Mouse (Mus musculus) midbrain, embryonic 15.5 days (tissue): Measurements from ENCODE around the gene Proser2. TPM values are rescaled to one million over a fixed set of nuclear protein-coding genes. Genes with fewer than 3 reads are reported as not detected.

ENCODE experiments used
- ATAC-seq: fragments of 200-750 bp; cut with Nextera tagmentation; replicated peaks from 2 replicates; pipeline ENCODE4 v1.8.0; 2017; ENCODE audit warnings: moderate TSS enrichment
- H3K27ac ChIP-seq: fragments of 300-500 bp; sonication (generic); 2 replicates; pipeline ENCODE4 v1.5.1; 2015; ENCODE audit warnings: mild to moderate bottlenecking, inconsistent platforms
- H3K27me3 ChIP-seq: fragments of 300-500 bp; sonication (generic); replicated peaks from 2 replicates; pipeline ENCODE4 v1.6.1; 2015; ENCODE audit warnings: inconsistent platforms
- H3K36me3 ChIP-seq: fragments of 300-500 bp; sonication (generic); replicated peaks from 2 replicates; pipeline ENCODE4 v1.6.1; 2015; ENCODE audit warnings: inconsistent platforms
- H3K4me1 ChIP-seq: fragments of 300-500 bp; sonication (generic); 2 replicates; pipeline ENCODE4 v1.6.1; 2015; ENCODE audit warnings: inconsistent platforms
- H3K4me2 ChIP-seq: fragments of 300-500 bp; sonication (generic); 2 replicates; pipeline ENCODE4 v1.6.1; 2015; ENCODE audit warnings: inconsistent platforms, mild to moderate bottlenecking, moderate library complexity
- H3K4me3 ChIP-seq: fragments of 300-500 bp; sonication (generic); 2 replicates; pipeline ENCODE4 v1.5.1; 2015; ENCODE audit warnings: mild to moderate bottlenecking, inconsistent platforms
- H3K9ac ChIP-seq: fragments of 300-500 bp; sonication (generic); 2 replicates; pipeline ENCODE4 v1.6.1; 2015; ENCODE audit warnings: mild to moderate bottlenecking, inconsistent platforms
- H3K9me3 ChIP-seq: fragments of 300-500 bp; sonication (generic); 2 replicates; pipeline ENCODE4 v1.6.1; 2016; ENCODE audit warnings: inconsistent platforms
- WGBS: fragments of 180-500 bp; shearing (Covaris S2); methylation state at CpG from one replicate; pipeline ENCODE4 v1.1.7; 2015; ENCODE audit warnings: mixed read lengths; 5-methylcytosine and 5-hydroxymethylcytosine counted together
- polyA plus RNA-seq: library from polyadenylated mRNA; unstranded; fragments of >200 nt; fragmentation: Nextera tagmentation; extraction: Ambion mirVana; gene quantifications from 2 replicates; pipeline ENCODE4 v1.2.1, GENCODE M21; 2015

The Proser2 gene
- polyA plus RNA-seq, 1 experiment from 2014 or later = 6.8 TPM

DNA sequence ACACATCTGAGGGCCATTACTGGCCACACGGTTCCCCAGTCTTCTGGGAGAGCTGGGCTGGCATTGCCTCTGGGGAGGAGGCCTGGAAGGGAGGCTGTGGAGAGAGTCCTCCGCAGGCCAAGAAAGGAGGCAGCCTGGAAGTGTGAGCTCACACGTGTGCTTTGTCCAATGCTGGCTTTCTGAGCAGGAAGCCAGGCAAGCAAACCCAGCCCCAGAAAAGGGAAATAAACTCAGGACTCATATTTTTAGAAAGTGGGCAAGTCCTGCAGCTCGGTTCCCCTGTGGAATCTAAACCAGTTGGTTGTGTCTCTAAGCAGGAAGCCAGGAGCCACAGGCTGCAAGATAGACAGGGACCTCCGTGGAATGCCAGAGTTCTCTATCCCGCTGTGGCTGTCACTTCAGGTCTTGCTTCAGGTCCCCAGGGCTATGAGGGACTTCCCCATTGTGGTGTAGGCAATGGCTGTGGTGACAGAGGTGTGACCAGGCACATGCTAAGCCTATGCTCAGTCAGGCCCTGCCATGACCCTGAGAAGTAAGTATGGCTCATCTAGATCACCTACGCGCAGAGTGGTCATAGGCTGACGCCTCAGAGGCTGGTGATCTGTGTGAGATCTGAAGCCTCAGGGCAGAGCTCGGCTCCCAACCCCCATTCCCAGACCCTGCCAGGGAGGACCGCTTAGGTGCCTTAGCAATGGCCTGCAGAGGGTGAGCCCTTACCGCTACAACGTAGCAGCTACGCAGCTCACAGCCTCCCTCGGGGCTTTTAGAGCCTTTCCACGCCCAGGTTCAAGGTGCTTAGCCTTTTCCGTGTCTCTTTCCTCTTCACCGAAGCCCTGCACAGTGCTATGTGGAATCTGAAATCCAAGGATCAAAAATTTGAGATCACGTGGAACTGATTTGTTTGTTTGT lies 44.1 kb downstream of the Proser2 start:
- no peaks in the 10 kb centered on the region for H3K27me3 ChIP-seq
- no peak overlapping the region for H3K9ac ChIP-seq
- H3K27ac ChIP-seq = no peak overlapping the region
- no peaks in the 10 kb centered on the region for H3K36me3 ChIP-seq
- no peak overlapping the region for H3K4me2 ChIP-seq
- H3K4me1 ChIP-seq = no peaks in the 10 kb centered on the region
- no peaks in the 10 kb centered on the region for H3K9me3 ChIP-seq
- no peak for ATAC-seq
- WGBS = 79% methylated on average over 19 of the region's 19 CpGs
- no peak overlapping the region for H3K4me3 ChIP-seq

DNA sequence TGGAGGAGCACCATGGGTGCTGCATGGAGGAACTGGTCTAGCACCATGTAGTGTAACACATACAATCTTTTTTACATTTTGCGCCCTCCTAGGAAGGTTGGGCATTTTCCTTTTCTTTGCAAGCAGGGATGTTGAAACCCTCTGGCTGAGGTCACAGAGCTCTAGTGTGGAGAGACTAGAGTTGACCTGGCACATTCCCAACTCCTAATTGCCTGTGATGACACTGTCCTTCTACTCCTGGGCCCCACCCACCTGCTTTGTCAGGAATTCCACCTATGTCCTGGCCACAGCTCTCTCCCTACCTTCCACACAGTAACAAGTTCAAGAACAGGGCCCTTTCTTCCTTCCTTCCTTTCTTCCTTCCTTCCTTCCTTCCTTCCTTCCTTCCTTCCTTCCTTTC lies 46.3 kb downstream of the Proser2 start:
- no peaks in the 10 kb centered on the region for H3K9me3 ChIP-seq
- ATAC-seq = no peak
- no peaks in the 10 kb centered on the region for H3K36me3 ChIP-seq
- 100% methylated on average over 1 of the region's 1 CpGs for WGBS
- no peak overlapping the region for H3K4me3 ChIP-seq
- no peak overlapping the region for H3K27ac ChIP-seq
- no peak overlapping the region for H3K4me2 ChIP-seq
- H3K27me3 ChIP-seq = no peaks in the 10 kb centered on the region
- H3K9ac ChIP-seq = no peak overlapping the region
- no peaks in the 10 kb centered on the region for H3K4me1 ChIP-seq

DNA sequence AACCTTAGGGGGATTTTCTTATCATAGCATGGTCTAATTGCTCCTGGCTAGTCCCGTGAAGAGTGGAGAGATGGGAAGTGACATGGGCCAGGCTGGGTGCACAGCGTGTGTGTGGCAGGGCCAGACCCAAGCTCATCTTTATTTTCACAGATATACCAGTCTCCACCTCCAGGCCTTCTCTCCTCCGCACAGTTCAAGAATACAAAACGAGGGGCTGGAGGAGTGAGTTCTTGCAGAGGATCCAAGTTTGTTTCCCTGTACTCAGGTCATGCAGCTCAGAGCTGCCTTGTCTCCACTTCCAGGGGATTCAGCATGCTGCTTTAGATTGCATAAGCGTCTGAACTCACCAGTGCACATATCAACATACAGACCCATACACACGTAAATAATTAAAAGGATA lies 47.4 kb downstream of the Proser2 start:
- Histone ChIP-seq H3K4me2 (no peak overlapping the region), H3K9ac (no peak overlapping the region), H3K4me1 (no peaks in the 10 kb centered on the region), H3K4me3 (no peak overlapping the region), H3K27ac (no peak overlapping the region), H3K36me3 (no peaks in the 10 kb centered on the region), H3K9me3 (no peaks in the 10 kb centered on the region), H3K27me3 (no peaks in the 10 kb centered on the region)
- no peak for ATAC-seq
- WGBS = 87% methylated on average over 6 of the region's 6 CpGs

DNA sequence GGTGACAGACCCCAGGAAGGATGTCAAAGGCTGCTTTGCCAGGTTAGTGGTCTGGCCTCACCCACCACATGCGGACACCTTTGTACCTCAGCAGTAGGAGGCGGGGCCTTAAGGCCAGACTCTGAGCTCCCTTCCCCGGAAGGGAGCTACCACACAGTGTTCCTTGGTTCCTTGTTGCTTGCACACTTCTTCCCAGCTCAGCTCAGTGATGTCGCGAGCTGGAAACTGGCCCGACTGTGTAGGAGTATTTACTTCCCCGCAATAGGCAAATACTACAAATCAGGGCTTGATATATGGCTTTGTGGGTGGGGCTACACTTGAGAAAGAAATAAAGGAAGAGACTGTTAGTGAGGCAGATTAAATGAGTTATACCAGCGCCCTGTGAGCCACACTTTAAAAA lies 48.9 kb downstream of the Proser2 start:
- no peaks in the 10 kb centered on the region for H3K27me3 ChIP-seq
- H3K4me1 ChIP-seq = no peaks in the 10 kb centered on the region
- WGBS = 66% methylated on average over 8 of the region's 8 CpGs
- no peaks in the 10 kb centered on the region for H3K36me3 ChIP-seq
- no peak overlapping the region for H3K27ac ChIP-seq
- H3K4me3 ChIP-seq = no peak overlapping the region
- no peak overlapping the region for H3K4me2 ChIP-seq
- H3K9ac ChIP-seq = no peak overlapping the region
- no peak for ATAC-seq
- H3K9me3 ChIP-seq = no peaks in the 10 kb centered on the region

DNA sequence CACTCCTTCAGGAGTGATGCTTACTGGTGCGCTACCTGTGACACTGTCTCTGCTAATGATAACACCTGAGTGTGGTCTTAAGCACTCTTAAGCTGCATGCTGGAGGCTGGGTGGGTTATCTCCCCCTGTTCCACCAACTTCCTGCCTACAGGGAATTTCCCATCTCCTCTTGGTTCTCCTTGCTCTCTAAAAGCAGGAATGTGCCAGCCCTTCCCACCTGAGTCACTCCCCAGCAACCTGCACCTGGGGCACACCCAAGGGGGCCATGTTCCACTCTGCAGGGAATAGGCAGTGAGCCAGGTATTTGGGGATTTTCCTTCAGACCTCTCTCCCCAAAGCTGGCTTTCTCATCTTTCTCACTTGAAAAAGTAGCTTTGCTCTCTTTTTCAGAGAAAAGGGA lies 50.0 kb downstream of the Proser2 start:
- H3K27me3 ChIP-seq = no peaks in the 10 kb centered on the region
- no peak overlapping the region for H3K4me3 ChIP-seq
- WGBS = 95% methylated on average over 1 of the region's 1 CpGs

DNA sequence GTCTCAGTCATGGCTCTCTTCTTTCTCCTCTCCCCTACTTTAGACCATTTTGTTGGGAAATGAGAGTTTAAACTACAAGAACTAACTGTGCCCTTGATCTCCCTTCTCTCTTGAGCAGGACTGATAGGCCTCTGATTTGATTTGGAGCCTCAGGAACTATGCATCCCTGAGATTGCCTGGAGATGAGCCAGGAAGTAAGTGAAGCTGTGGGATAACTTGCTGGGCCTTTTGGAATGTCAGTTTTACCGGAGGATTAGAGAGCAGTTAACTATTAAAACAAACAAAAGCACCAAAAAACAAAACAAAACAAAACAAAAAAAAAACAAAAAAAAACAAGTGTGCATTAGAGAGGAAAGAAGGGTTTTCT lies 54.5 kb downstream of the Proser2 start:
- Histone ChIP-seq H3K27me3 (no peaks in the 10 kb centered on the region), H3K9ac (no peak overlapping the region), H3K9me3 (no peaks in the 10 kb centered on the region), H3K4me2 (no peak overlapping the region), H3K27ac (no peak overlapping the region), H3K4me3 (no peak overlapping the region), H3K36me3 (no peaks in the 10 kb centered on the region), H3K4me1 (no peaks in the 10 kb centered on the region)
- no peak for ATAC-seq
- 52% methylated on average over 1 of the region's 1 CpGs for WGBS

More for the DNA sequence above, 50.0 kb downstream of the Proser2 start:
- no peak overlapping the region for H3K27ac ChIP-seq
- H3K9ac ChIP-seq = no peak overlapping the region
- H3K4me1 ChIP-seq = no peaks in the 10 kb centered on the region
- no peak for ATAC-seq
- no peaks in the 10 kb centered on the region for H3K9me3 ChIP-seq
- no peak overlapping the region for H3K4me2 ChIP-seq
- H3K36me3 ChIP-seq = no peaks in the 10 kb centered on the region

DNA sequence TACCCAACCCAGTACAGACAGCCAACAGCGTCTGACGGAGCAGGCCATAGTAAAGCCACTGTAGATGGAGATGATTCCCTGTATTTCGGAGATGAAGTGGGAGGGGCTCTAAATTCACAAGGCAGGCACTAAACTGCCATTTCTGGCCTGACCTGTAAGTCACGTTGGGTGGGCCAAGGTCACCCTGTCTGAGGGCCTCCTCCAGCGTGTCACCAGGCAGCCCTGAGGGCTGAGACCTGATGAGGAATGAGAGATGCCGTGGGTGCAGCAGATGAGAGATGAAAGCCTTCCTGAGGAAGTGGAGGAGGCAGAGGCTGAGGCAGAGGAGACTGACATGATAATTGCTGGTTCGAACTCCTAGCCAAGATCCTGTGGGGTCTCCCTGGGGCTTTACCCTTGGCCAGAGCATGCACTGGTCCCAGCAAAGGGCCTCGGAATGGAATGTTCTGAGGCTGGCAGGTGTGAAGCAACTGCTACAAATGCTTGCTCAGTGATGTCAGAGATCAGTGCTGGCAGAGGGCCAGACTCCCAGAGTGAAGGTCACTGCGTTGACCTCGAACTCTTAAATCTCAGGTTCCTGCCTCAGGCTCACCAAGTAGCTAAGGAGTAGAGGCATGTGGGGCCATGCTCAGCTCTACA lies 55.0 kb downstream of the Proser2 start:
- Histone ChIP-seq H3K9me3 (no peaks in the 10 kb centered on the region), H3K27me3 (no peaks in the 10 kb centered on the region), H3K36me3 (no peaks in the 10 kb centered on the region), H3K4me1 (no peaks in the 10 kb centered on the region), H3K4me2 (no peak overlapping the region), H3K27ac (no peak overlapping the region), H3K4me3 (no peak overlapping the region), H3K9ac (no peak overlapping the region)
- ATAC-seq = no peak
- 81% methylated on average over 10 of the region's 10 CpGs for WGBS

DNA sequence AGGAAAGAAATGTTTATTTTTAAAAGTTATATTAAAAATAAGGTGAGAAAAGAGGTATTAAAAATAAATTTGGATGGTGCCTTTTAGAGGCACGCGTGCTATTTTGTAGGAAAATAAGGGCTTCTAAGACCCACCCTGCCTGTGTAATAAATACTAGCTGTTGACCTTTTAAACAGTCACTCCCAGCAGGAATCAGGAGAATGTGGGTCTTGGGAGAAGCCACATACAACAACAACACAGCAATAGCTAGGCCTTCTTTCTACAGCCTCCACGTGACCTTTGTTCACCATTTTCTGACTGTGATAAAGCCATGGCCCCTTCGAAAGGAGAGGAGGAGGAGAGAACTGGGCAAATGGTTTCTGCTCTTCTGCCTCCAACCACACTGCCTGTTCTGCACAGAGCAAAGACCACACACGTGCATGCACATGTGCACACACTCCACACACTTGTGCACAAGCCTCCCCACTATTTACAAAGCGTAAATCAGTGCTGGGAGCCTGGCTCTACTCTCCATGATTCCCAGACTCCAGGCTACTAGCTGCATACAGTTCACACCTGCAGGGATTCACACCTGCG lies 57.2 kb downstream of the Proser2 start:
- Histone ChIP-seq H3K4me3 (no peak overlapping the region), H3K4me2 (no peak overlapping the region), H3K4me1 (no peaks in the 10 kb centered on the region), H3K9me3 (no peaks in the 10 kb centered on the region), H3K36me3 (no peaks in the 10 kb centered on the region), H3K9ac (no peak overlapping the region), H3K27me3 (no peaks in the 10 kb centered on the region), H3K27ac (no peak overlapping the region)
- WGBS = 88% methylated on average over 7 of the region's 7 CpGs
- no peak for ATAC-seq

DNA sequence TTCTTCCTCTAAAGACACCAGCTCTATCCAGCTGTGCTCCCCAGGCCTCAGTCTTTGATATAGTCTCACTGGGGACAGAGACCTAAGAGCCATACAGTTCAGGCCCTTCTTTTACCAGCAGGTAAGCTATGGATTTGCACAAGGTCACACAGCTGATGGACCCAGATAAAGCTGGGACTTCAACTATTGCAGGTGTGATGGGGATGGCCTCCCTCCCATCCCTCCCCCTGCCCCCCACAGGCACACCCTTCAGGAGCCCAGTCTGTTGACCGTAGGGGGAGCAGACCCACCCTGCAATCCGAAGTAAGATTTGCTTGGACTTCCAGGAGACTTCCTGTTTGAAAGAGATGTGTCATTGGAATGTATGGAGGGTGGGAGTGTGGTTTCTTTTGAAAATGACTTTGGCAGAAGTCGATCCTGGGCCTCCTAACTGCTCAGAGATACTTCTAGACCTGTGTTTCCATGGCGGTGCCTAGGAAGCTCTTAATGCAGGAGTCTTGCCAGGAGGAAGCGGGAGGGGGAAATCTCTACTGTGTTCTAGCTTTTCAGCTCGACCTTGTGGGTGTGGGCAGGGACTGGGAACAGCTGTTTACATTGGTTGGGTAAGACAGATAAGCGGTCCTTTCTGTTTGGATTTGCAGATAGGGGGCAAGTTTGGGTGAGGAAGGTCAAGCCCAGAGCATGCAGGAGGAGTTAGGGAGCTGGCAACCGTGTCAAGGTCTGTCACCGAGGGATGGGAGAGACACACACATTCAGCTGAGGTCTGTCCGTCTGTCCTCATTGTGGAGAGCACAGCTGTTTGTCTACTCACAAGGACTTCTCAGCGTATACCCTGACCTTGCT lies 58.2 kb downstream of the Proser2 start:
- 60% methylated on average over 11 of the region's 11 CpGs for WGBS
- Histone ChIP-seq H3K9me3 (no peaks in the 10 kb centered on the region), H3K27ac (no peak overlapping the region), H3K9ac (no peak overlapping the region), H3K36me3 (no peaks in the 10 kb centered on the region), H3K27me3 (no peaks in the 10 kb centered on the region), H3K4me3 (no peak overlapping the region), H3K4me2 (no peak overlapping the region), H3K4me1 (no peaks in the 10 kb centered on the region)
- no peak for ATAC-seq

DNA sequence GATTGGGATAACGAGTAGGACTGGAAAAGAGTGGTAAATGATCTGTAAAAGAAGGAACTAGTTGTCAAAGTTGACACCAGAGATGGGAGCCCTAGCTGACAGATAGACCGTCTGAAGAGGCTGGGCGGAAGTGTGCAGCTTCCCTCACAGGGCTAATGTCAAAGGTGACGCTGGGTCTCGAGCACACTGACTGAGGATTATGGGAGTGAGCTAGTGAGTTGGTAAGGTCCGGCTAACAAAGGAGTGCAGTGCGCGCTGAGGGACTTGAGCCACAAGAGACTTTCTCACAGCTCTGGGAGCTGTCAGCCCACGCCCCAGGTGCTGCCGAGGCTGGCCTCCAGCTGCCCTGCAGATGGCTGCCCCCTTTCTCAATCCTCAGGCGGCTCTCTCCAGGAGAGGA lies 59.1 kb downstream of the Proser2 start:
- 51% methylated on average over 11 of the region's 11 CpGs for WGBS
- no peak for ATAC-seq
- Histone ChIP-seq H3K9ac (no peak overlapping the region), H3K4me3 (no peak overlapping the region), H3K4me1 (no peaks in the 10 kb centered on the region), H3K27ac (no peak overlapping the region), H3K9me3 (no peaks in the 10 kb centered on the region), H3K36me3 (no peaks in the 10 kb centered on the region), H3K27me3 (no peaks in the 10 kb centered on the region), H3K4me2 (no peak overlapping the region)

DNA sequence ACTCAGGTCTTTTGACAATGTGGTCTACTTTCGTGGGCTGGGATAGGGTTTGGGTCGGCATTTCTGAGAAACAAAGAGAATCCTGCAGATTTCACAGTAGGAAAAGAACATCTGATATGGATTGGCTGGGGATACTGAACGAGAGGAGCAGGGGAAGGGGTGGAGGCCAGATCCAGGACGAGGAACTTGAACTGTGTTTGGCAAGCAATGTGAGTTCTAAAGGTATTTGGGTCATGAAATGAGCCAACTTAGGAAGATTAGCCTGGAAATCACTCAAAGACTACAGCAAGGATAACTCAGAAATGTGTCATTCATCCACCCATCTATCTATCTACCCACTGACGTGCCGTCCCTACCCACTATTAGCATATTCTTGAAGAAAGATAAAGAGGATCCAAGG lies 62.7 kb downstream of the Proser2 start:
- no peak for ATAC-seq
- Histone ChIP-seq H3K36me3 (no peaks in the 10 kb centered on the region), H3K9ac (no peak overlapping the region), H3K4me3 (no peak overlapping the region), H3K27ac (no peak overlapping the region), H3K27me3 (no peaks in the 10 kb centered on the region), H3K9me3 (no peaks in the 10 kb centered on the region), H3K4me2 (no peak overlapping the region), H3K4me1 (no peaks in the 10 kb centered on the region)
- WGBS = 86% methylated on average over 6 of the region's 6 CpGs
